Mouse (Mus musculus): ENCODE measurements around the gene Rsph14.

DNA sequence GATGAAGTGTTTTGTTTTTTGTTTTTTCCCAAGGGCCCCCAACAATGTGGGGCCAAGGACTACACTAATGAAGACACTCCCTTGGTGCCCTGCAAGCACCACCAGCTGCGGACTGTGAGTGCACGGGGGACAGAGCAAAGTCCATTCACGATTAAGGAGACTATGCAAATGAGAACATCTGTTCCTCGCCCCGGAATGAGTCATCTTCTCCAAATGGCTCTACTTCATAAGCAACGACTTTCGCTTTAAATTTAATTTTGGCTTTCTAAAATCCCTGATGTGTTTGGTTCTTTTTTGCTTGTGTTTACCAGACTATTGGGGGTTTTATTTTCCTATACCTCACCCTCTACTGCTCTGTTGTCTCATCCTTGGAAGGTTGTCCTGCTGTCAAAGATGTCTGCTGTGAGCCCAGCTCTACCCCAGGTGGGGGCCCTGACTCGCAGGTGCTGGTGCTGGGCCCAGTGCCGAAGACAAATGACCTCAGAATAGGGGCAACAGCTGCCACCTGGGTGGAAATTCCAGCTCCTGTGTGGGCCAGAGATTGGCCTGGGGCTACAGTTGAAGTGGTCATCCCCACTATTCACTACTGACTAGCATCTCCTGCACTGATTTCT lies 79.4 kb downstream of the Rsph14 start:
- TF ChIP-seq CTCF (IDR thresholded peaks at IDR 0.05; ENCODE audit: insufficient read depth, low read length), result no peak
- TF ChIP-seq POLR2A (IDR thresholded peaks at IDR 0.05; ENCODE audit: borderline replicate concordance, extremely low read depth, low read depth, low read length), result no peak
